8 mouse cellular contexts compared by ENCODE assay signal in genomic region chr4:46991959-46992316, GRCm38 (mm10). TPM values are rescaled to one million over a fixed set of nuclear protein-coding genes. Genes with fewer than 3 reads are reported as not detected.
DNase-seq lines count a peak whose midpoint lies in the region; ATAC-seq lines count a peak whose summit lies in the region.

No protein-coding gene starts in this region.

- no peaks in the 10 kb centered on the region for H3K9me3 ChIP-seq in kidney, embryonic 15.5 days (replicated peaks)
- no peaks in the 10 kb centered on the region for H3K9me3 ChIP-seq in embryonic facial prominence, embryonic 11.5 days (replicated peaks; ENCODE audit: control insufficient read depth, low read length)
- H3K9me3 ChIP-seq in hindbrain, embryonic 16.5 days (ENCODE audit: control insufficient read depth, low read length): no peaks in the 10 kb centered on the region
- no peaks in the 10 kb centered on the region for H3K9me3 ChIP-seq in midbrain, embryonic 16.5 days (replicated peaks; ENCODE audit: control insufficient read depth, low read length, poor library complexity, severe bottlenecking)

- no peak overlapping the region for H3K27ac ChIP-seq in kidney, embryonic 15.5 days
- H3K27ac ChIP-seq in embryonic facial prominence, embryonic 11.5 days (replicated peaks; ENCODE audit: low read depth, low read length): no peak overlapping the region
- peak overlapping the region; percentile 92 for H3K27ac ChIP-seq in hindbrain, embryonic 16.5 days (ENCODE audit: low read depth, low read length)
- H3K27ac ChIP-seq in midbrain, embryonic 16.5 days (ENCODE audit: low read length): peak overlapping the region; percentile 93

- H3K4me1 ChIP-seq in kidney, embryonic 15.5 days: peaks cover 28% of the 10 kb centered on the region
- peaks cover 2% of the 10 kb centered on the region; the same call in 1 of the 2 replicates for H3K4me1 ChIP-seq in embryonic facial prominence, embryonic 11.5 days (ENCODE audit: control insufficient read depth, insufficient read depth, low read length)
- peaks cover 22% of the 10 kb centered on the region for H3K4me1 ChIP-seq in hindbrain, embryonic 16.5 days (ENCODE audit: control insufficient read depth, insufficient read depth, low read depth, low read length)
- peaks cover 15% of the 10 kb centered on the region for H3K4me1 ChIP-seq in midbrain, embryonic 16.5 days (ENCODE audit: control insufficient read depth, insufficient read depth, low read length)

- peak overlapping the region; percentile 94 for H3K4me2 ChIP-seq in kidney, embryonic 15.5 days
- peak overlapping the region; percentile 97 for H3K4me2 ChIP-seq in embryonic facial prominence, embryonic 11.5 days (ENCODE audit: low read depth, low read length)
- H3K4me2 ChIP-seq in hindbrain, embryonic 16.5 days (ENCODE audit: low read length): peak overlapping the region; percentile 65
- peak overlapping the region; percentile 89 for H3K4me2 ChIP-seq in midbrain, embryonic 16.5 days (ENCODE audit: low read length)

- under 1% methylated on average over 31 of the region's 31 CpGs for WGBS in kidney, embryonic 15.5 days
- 3% methylated on average over 14 of the region's 31 CpGs for WGBS in embryonic facial prominence, embryonic 11.5 days
- WGBS in hindbrain, embryonic 16.5 days: 3% methylated on average over 30 of the region's 31 CpGs
- under 1% methylated on average over 31 of the region's 31 CpGs for WGBS in midbrain, embryonic 16.5 days

- no peak for DNase-seq in kidney, adult 8-10 months
- no peak for DNase-seq in embryonic facial prominence, embryonic 11.5 days (ENCODE audit: low spot score)
- DNase-seq in adrenal gland, adult 8-10 months: no peak
- DNase-seq in B cell, adult 2 months: no peak
- DNase-seq in adrenal gland, adult 18-20 months (ENCODE audit: low spot score in 2 of 2): no peak

- no peak; the same call in 1 of the 2 replicates for ATAC-seq in kidney, embryonic 15.5 days (replicated peaks; ENCODE audit: low FRiP score)
- no peak for ATAC-seq in embryonic facial prominence, embryonic 11.5 days (replicated peaks; ENCODE audit: insufficient number of reproducible peaks, low FRiP score, low TSS enrichment, low read depth)
- ATAC-seq in hindbrain, embryonic 16.5 days: peak; percentile 10
- ATAC-seq in midbrain, embryonic 16.5 days: peak; percentile 22

- no peak overlapping the region for H3K9ac ChIP-seq in kidney, embryonic 15.5 days
- no peak overlapping the region; the same call in none of the 2 replicates for H3K9ac ChIP-seq in embryonic facial prominence, embryonic 11.5 days (replicated peaks; ENCODE audit: low read length)
- peak overlapping the region; percentile 91 for H3K9ac ChIP-seq in hindbrain, embryonic 16.5 days (ENCODE audit: low read depth, low read length)
- peak overlapping the region; percentile 96 for H3K9ac ChIP-seq in midbrain, embryonic 16.5 days (ENCODE audit: low read depth, low read length)

- no peaks in the 10 kb centered on the region for H3K36me3 ChIP-seq in kidney, embryonic 15.5 days
- H3K36me3 ChIP-seq in embryonic facial prominence, embryonic 11.5 days (replicated peaks; ENCODE audit: control insufficient read depth, insufficient read depth, low read depth, low read length): no peaks in the 10 kb centered on the region
- no peaks in the 10 kb centered on the region for H3K36me3 ChIP-seq in hindbrain, embryonic 16.5 days (ENCODE audit: control insufficient read depth, insufficient read depth, low read length)
- H3K36me3 ChIP-seq in midbrain, embryonic 16.5 days (ENCODE audit: control insufficient read depth, insufficient read depth, low read length): no peaks in the 10 kb centered on the region

- peak overlapping the region; percentile 53 for H3K4me3 ChIP-seq in kidney, embryonic 15.5 days (replicated peaks)
- H3K4me3 ChIP-seq in embryonic facial prominence, embryonic 11.5 days (ENCODE audit: low read depth, low read length): peak overlapping the region; percentile 49
- peak overlapping the region; percentile 75 for H3K4me3 ChIP-seq in hindbrain, embryonic 16.5 days (ENCODE audit: low read length)
- peak overlapping the region; percentile 84 for H3K4me3 ChIP-seq in midbrain, embryonic 16.5 days (ENCODE audit: low read depth, low read length)

- H3K27me3 ChIP-seq in kidney, embryonic 15.5 days: peaks cover 82% of the 10 kb centered on the region
- H3K27me3 ChIP-seq in embryonic facial prominence, embryonic 11.5 days (ENCODE audit: control insufficient read depth, insufficient read depth, low read length): peaks cover 42% of the 10 kb centered on the region
- H3K27me3 ChIP-seq in hindbrain, embryonic 16.5 days (replicated peaks; ENCODE audit: control insufficient read depth, insufficient read depth, low read length): no peaks in the 10 kb centered on the region; the same call in 1 of the 2 replicates
- H3K27me3 ChIP-seq in midbrain, embryonic 16.5 days (ENCODE audit: control insufficient read depth, insufficient read depth, low read depth, low read length): peaks cover 5% of the 10 kb centered on the region; the same call in 1 of the 2 replicates

RNA-seq across cellular contexts. Expression of gene Gabbr2, which starts 0.3 kb away (rescaled TPM):
- polyA plus RNA-seq in kidney, embryonic 15.5 days (2015; fragmentation: Nextera tagmentation; extraction: Ambion mirVana): 0.18 and 0.19 TPM in 2 replicates
- polyA plus RNA-seq in embryonic facial prominence, embryonic 11.5 days (2014; fragmentation: Nextera tagmentation; extraction: Ambion mirVana): 0.25 and 0.28 TPM in 2 replicates
- 11.0 and 13.3 TPM in 2 replicates for polyA plus RNA-seq in hindbrain, embryonic 16.5 days (2015; fragmentation: Nextera tagmentation; extraction: Ambion mirVana)
- 11.3 and 13.9 TPM in 2 replicates for polyA plus RNA-seq in midbrain, embryonic 16.5 days (2015; fragmentation: Nextera tagmentation; extraction: Ambion mirVana)
- total RNA-seq in adrenal gland, adult 8-10 months (2022): under 1 TPM; 0.31 to 0.52 (median 0.39) TPM
- under 1 TPM; 0.27 to 0.35 TPM for total RNA-seq in adrenal gland, adult 18-20 months (2021)

Comparison
In these comparisons a context has a peak if more than half of its experiments do, and no peak if none do; other contexts are left out.
1. ATAC-seq: peak in hindbrain, embryonic 16.5 days (single experiment) and midbrain, embryonic 16.5 days (single experiment); none in kidney, embryonic 15.5 days (single experiment) and embryonic facial prominence, embryonic 11.5 days (single experiment).
2. H3K27ac ChIP-seq: peak in hindbrain, embryonic 16.5 days (single experiment) and midbrain, embryonic 16.5 days (single experiment); none in kidney, embryonic 15.5 days (single experiment) and embryonic facial prominence, embryonic 11.5 days (single experiment).
3. H3K9ac ChIP-seq: peak in hindbrain, embryonic 16.5 days (single experiment) and midbrain, embryonic 16.5 days (single experiment); none in kidney, embryonic 15.5 days (single experiment) and embryonic facial prominence, embryonic 11.5 days (single experiment).
4. Peak in every context shown above with its lines, with median percentiles within 50 percentile points of each other: H3K4me2 ChIP-seq and H3K4me3 ChIP-seq.